Mouse (Mus musculus): ENCODE measurements around the gene Extl1. TPM values are rescaled to one million over a fixed set of nuclear protein-coding genes. Genes with fewer than 3 reads are reported as not detected.
A peak's percentile ranks its signal among the peaks of the same experiment; 100 is the strongest.

The Extl1 gene
- polyA plus RNA-seq, 1 experiment from 2014 or later: 2.1 TPM

GRCm38 (mm10) chr4:134401856-134402570 is 18.4 kb upstream of the Extl1 start:
- no peaks in the 10 kb centered on the region; the same call in 1 of the 2 replicates for H3K36me3 ChIP-seq (ENCODE audit: control insufficient read depth, insufficient read depth, low read length)
- H3K9ac ChIP-seq (ENCODE audit: low read length): no peak overlapping the region
- no peak for DNase-seq (ENCODE audit: low spot score)
- peak overlapping the region; percentile 63 for H3K4me2 ChIP-seq (replicated peaks; ENCODE audit: low read depth)
- H3K4me3 ChIP-seq (ENCODE audit: low read depth, low read length): no peak overlapping the region
- H3K4me1 ChIP-seq (replicated peaks; ENCODE audit: control insufficient read depth, insufficient read depth): peaks cover 3% of the 10 kb centered on the region; the same call in 1 of the 2 replicates
- ATAC-seq (ENCODE audit: low FRiP score, low TSS enrichment): no peak
- no peak overlapping the region for H3K27ac ChIP-seq (replicated peaks)
- no peaks in the 10 kb centered on the region for H3K27me3 ChIP-seq (ENCODE audit: control insufficient read depth, insufficient read depth, low read length)
- WGBS: 47% methylated on average over 16 of the region's 16 CpGs
- TF ChIP-seq EP300 (optimal IDR thresholded peaks at IDR 0.05): no peak
- no peak for TF ChIP-seq CTCF (IDR thresholded peaks at IDR 0.05; ENCODE audit: low read depth)
- H3K9me3 ChIP-seq (ENCODE audit: control insufficient read depth, low read length): no peaks in the 10 kb centered on the region

- ATAC-seq (ENCODE audit: low FRiP score, low TSS enrichment): peak; percentile 40; the same call in 1 of the 2 replicates
Observed at GRCm38 (mm10) chr4:134401181-134401661, 17.6 kb upstream of the Extl1 start.

GRCm38 (mm10) chr4:134400206-134400605 is 16.6 kb upstream of the Extl1 start:
- Histone ChIP-seq H3K9me3 (ENCODE audit: control insufficient read depth, low read length) (no peaks in the 10 kb centered on the region), H3K27me3 (ENCODE audit: control insufficient read depth, insufficient read depth, low read length) (no peaks in the 10 kb centered on the region), H3K4me3 (ENCODE audit: low read depth, low read length) (no peak overlapping the region), H3K4me2 (replicated peaks; ENCODE audit: low read depth) (no peak overlapping the region), H3K4me1 (replicated peaks; ENCODE audit: control insufficient read depth, insufficient read depth) (peaks cover 3% of the 10 kb centered on the region; the same call in 1 of the 2 replicates), H3K9ac (ENCODE audit: low read length) (no peak overlapping the region), H3K27ac (replicated peaks) (no peak overlapping the region), H3K36me3 (ENCODE audit: control insufficient read depth, insufficient read depth, low read length) (no peaks in the 10 kb centered on the region; the same call in 1 of the 2 replicates)
- DNase-seq (ENCODE audit: low spot score) (no peak), ATAC-seq (ENCODE audit: low FRiP score, low TSS enrichment) (no peak)
- WGBS: 35% methylated on average over 5 of the region's 5 CpGs
- no peak for TF ChIP-seq EP300 (optimal IDR thresholded peaks at IDR 0.05)
- TF ChIP-seq CTCF (IDR thresholded peaks at IDR 0.05; ENCODE audit: low read depth): no peak

More at GRCm38 (mm10) chr4:134401181-134401661, 17.6 kb upstream of the Extl1 start:
- Histone ChIP-seq H3K27ac (replicated peaks) (peak overlapping the region; percentile 35; the same call in 1 of the 2 replicates), H3K4me3 (ENCODE audit: low read depth, low read length) (peak overlapping the region; percentile 29), H3K4me1 (replicated peaks; ENCODE audit: control insufficient read depth, insufficient read depth) (peaks cover 3% of the 10 kb centered on the region; the same call in 1 of the 2 replicates), H3K9me3 (ENCODE audit: control insufficient read depth, low read length) (no peaks in the 10 kb centered on the region), H3K27me3 (ENCODE audit: control insufficient read depth, insufficient read depth, low read length) (no peaks in the 10 kb centered on the region), H3K4me2 (replicated peaks; ENCODE audit: low read depth) (peak overlapping the region; percentile 63), H3K36me3 (ENCODE audit: control insufficient read depth, insufficient read depth, low read length) (no peaks in the 10 kb centered on the region; the same call in 1 of the 2 replicates), H3K9ac (ENCODE audit: low read length) (peak overlapping the region; percentile 31; the same call in 1 of the 2 replicates)
- TF ChIP-seq EP300 (optimal IDR thresholded peaks at IDR 0.05) (no peak), CTCF (IDR thresholded peaks at IDR 0.05; ENCODE audit: low read depth) (no peak)
- DNase-seq (ENCODE audit: low spot score): peak; percentile 76
- 8% methylated on average over 19 of the region's 19 CpGs for WGBS

DNA sequence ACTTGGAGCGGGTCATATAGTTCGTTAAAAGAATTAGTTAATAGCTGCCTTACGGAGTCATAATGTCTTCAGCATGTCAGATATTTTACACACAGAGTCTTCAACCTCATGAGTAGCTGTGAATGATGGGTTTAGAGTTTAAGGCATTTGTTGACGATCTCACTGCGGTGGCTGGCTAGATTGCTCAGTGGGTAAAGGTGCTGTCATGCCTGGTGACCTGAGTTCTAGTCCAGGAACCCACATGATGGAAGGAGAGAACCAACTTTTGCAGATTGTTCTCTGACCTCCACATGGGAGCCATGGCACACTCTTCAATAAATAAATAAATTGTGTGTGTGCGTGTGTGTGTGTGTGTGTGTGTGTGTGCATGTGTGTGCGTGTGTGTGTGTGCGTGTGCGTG is 14.1 kb upstream of the Extl1 start:
- Histone ChIP-seq H3K36me3 (ENCODE audit: control insufficient read depth, insufficient read depth, low read length) (no peaks in the 10 kb centered on the region), H3K9me3 (ENCODE audit: control insufficient read depth, low read length) (no peaks in the 10 kb centered on the region), H3K4me2 (replicated peaks; ENCODE audit: low read depth) (no peak overlapping the region), H3K4me3 (ENCODE audit: low read depth, low read length) (no peak overlapping the region), H3K9ac (ENCODE audit: low read length) (no peak overlapping the region), H3K27ac (replicated peaks) (no peak overlapping the region; the same call in 1 of the 2 replicates), H3K4me1 (replicated peaks; ENCODE audit: control insufficient read depth, insufficient read depth) (peaks cover 3% of the 10 kb centered on the region; the same call in 1 of the 2 replicates), H3K27me3 (ENCODE audit: control insufficient read depth, insufficient read depth, low read length) (no peaks in the 10 kb centered on the region)
- ATAC-seq (ENCODE audit: low FRiP score, low TSS enrichment) (no peak), DNase-seq (ENCODE audit: low spot score) (no peak)
- TF ChIP-seq EP300 (optimal IDR thresholded peaks at IDR 0.05) (no peak), CTCF (IDR thresholded peaks at IDR 0.05; ENCODE audit: low read depth) (no peak)
- WGBS: 76% methylated on average over 9 of the region's 9 CpGs

GRCm38 (mm10) chr4:134397121-134397520 is 13.5 kb upstream of the Extl1 start:
- WGBS: 6% methylated on average over 7 of the region's 7 CpGs
- peak overlapping the region; percentile 88 for H3K27ac ChIP-seq (replicated peaks)

More at GRCm38 (mm10) chr4:134397121-134397520, 13.5 kb upstream of the Extl1 start:
- Histone ChIP-seq H3K4me2 (replicated peaks; ENCODE audit: low read depth) (peak overlapping the region; percentile 85), H3K4me3 (ENCODE audit: low read depth, low read length) (peak overlapping the region; percentile 10; the same call in 1 of the 2 replicates), H3K36me3 (ENCODE audit: control insufficient read depth, insufficient read depth, low read length) (no peaks in the 10 kb centered on the region), H3K4me1 (replicated peaks; ENCODE audit: control insufficient read depth, insufficient read depth) (no peaks in the 10 kb centered on the region; the same call in 1 of the 2 replicates), H3K9me3 (ENCODE audit: control insufficient read depth, low read length) (no peaks in the 10 kb centered on the region), H3K27me3 (ENCODE audit: control insufficient read depth, insufficient read depth, low read length) (no peaks in the 10 kb centered on the region), H3K9ac (ENCODE audit: low read length) (peak overlapping the region; percentile 50; the same call in 1 of the 2 replicates)
- DNase-seq (ENCODE audit: low spot score) (peak; percentile 78), ATAC-seq (ENCODE audit: low FRiP score, low TSS enrichment) (peak; percentile 54)
- peak; percentile 48 for TF ChIP-seq CTCF (IDR thresholded peaks at IDR 0.05; ENCODE audit: low read depth)
- TF ChIP-seq EP300 (optimal IDR thresholded peaks at IDR 0.05): peak; percentile 34
